Mouse (Mus musculus): ENCODE measurements around the gene Fam71e1.

Fam71e1 gene

GRCm38 (mm10) chr7:44535657-44536589, 39.5 kb downstream of the Fam71e1 start:
- no peak for DNase-seq (ENCODE audit: low read depth)

- DNase-seq (ENCODE audit: low read depth): no peak
Measured at GRCm38 (mm10) chr7:44536590-44536968, 40.2 kb downstream of the Fam71e1 start.

GRCm38 (mm10) chr7:44537009-44537408, 40.6 kb downstream of the Fam71e1 start:
- DNase-seq (ENCODE audit: low read depth): no peak

GRCm38 (mm10) chr7:44537496-44537895, 41.1 kb downstream of the Fam71e1 start:
- DNase-seq (ENCODE audit: low read depth): no peak

GRCm38 (mm10) chr7:44538756-44539624, 42.6 kb downstream of the Fam71e1 start:
- no peak for DNase-seq (ENCODE audit: low read depth)

GRCm38 (mm10) chr7:44542555-44542954, 46.2 kb downstream of the Fam71e1 start:
- DNase-seq (ENCODE audit: low read depth): no peak

GRCm38 (mm10) chr7:44543071-44543470, 46.7 kb downstream of the Fam71e1 start:
- no peak for DNase-seq (ENCODE audit: low read depth)

- no peak for DNase-seq (ENCODE audit: low read depth)
Measured at GRCm38 (mm10) chr7:44546274-44546673, 49.9 kb downstream of the Fam71e1 start.

GRCm38 (mm10) chr7:44547041-44547440, 50.7 kb downstream of the Fam71e1 start:
- DNase-seq (ENCODE audit: low read depth): no peak

- DNase-seq (ENCODE audit: low read depth): no peak
Measured at GRCm38 (mm10) chr7:44547725-44548124, 51.3 kb downstream of the Fam71e1 start.

GRCm38 (mm10) chr7:44548497-44549087, 52.2 kb downstream of the Fam71e1 start, which contains the start of gene Pold1:
Pold1 (minus strand) TSS chr7:44548849.
- DNase-seq (ENCODE audit: low read depth): peak; percentile 100

- no peak for DNase-seq (ENCODE audit: low read depth)
Measured at GRCm38 (mm10) chr7:44549621-44550408, 53.4 kb downstream of the Fam71e1 start.

GRCm38 (mm10) chr7:44550409-44550678, 54.0 kb downstream of the Fam71e1 start:
- DNase-seq (ENCODE audit: low read depth): no peak
